Mouse (Mus musculus) forebrain, embryonic 10.5 days (tissue): ENCODE results near the gene Pdzd8. TPM values are rescaled to one million over a fixed set of nuclear protein-coding genes. Genes with fewer than 3 reads are reported as not detected.
A peak's percentile ranks its signal among the peaks of the same experiment; 100 is the strongest.

Experiments
- DNase-seq: peaks from one replicate; pipeline ENCODE4 v3.0.0-alpha.2; 2017; ENCODE audit warnings: low spot score; ENCODE audit errors: extremely low spot score
- H3K27ac ChIP-seq: fragments of 300-500 bp; sonication (generic); 2 replicates; pipeline ENCODE4 v1.5.1; 2016; ENCODE audit warnings: mild to moderate bottlenecking
- H3K27me3 ChIP-seq: fragments of 300-500 bp; sonication (generic); 2 replicates; pipeline ENCODE4 v1.6.1; 2016; ENCODE audit warnings: mild to moderate bottlenecking; ENCODE audit not compliant: poor library complexity, severe bottlenecking
- H3K36me3 ChIP-seq: fragments of 300-500 bp; sonication (generic); replicated peaks from 2 replicates; pipeline ENCODE4 v1.6.1; 2016; ENCODE audit warnings: mild to moderate bottlenecking, moderate library complexity
- H3K4me1 ChIP-seq: fragments of 300-500 bp; sonication (generic); 2 replicates; pipeline ENCODE4 v1.6.1; 2016
- H3K4me3 ChIP-seq: fragments of 300-500 bp; sonication (generic); 2 replicates; pipeline ENCODE4 v1.5.1; 2016; ENCODE audit warnings: mild to moderate bottlenecking, moderate library complexity
- H3K9me3 ChIP-seq: fragments of 300-500 bp; sonication (generic); 2 replicates; pipeline ENCODE4 v1.6.1; 2016; ENCODE audit warnings: mild to moderate bottlenecking, moderate library complexity
- WGBS: fragments of 180-500 bp; shearing (Covaris S2); methylation state at CpG from one replicate; pipeline ENCODE4 v1.1.7; 2016; 5-methylcytosine and 5-hydroxymethylcytosine counted together
- polyA plus RNA-seq: library from polyadenylated mRNA; unstranded; fragments of >200 nt; fragmentation: Nextera tagmentation; extraction: Ambion mirVana; gene quantifications from 2 replicates; pipeline ENCODE4 v1.2.1, GENCODE M21; 2016

The Pdzd8 gene
- polyA plus RNA-seq, 1 experiment from 2014 or later: 10.3 TPM

- Histone ChIP-seq H3K4me3 (no peak overlapping the region), H3K27me3 (no peaks in the 10 kb centered on the region), H3K36me3 (peaks cover 3% of the 10 kb centered on the region; the same call in 1 of the 2 replicates), H3K4me1 (no peaks in the 10 kb centered on the region), H3K9me3 (no peaks in the 10 kb centered on the region), H3K27ac (no peak overlapping the region)
- no peak for DNase-seq
- 89% methylated on average over 5 of the region's 5 CpGs for whole genome bisulfite sequencing
These were observed 53.3 kb downstream of the Pdzd8 start for GRCm38 (mm10) chr19:59292183-59292839.

- H3K9me3 ChIP-seq: no peaks in the 10 kb centered on the region
- no peaks in the 10 kb centered on the region for H3K27me3 ChIP-seq
- no peaks in the 10 kb centered on the region for H3K4me1 ChIP-seq
- no peak for DNase-seq
- H3K27ac ChIP-seq: no peak overlapping the region
- no peak overlapping the region for H3K4me3 ChIP-seq
- no peaks in the 10 kb centered on the region for H3K36me3 ChIP-seq
- WGBS: 94% methylated on average over 6 of the region's 6 CpGs
These were observed 55.8 kb downstream of the Pdzd8 start for GRCm38 (mm10) chr19:59289811-59290210.

GRCm38 (mm10) chr19:59289042-59289441, 56.5 kb downstream of the Pdzd8 start:
- DNase-seq: no peak
- Histone ChIP-seq H3K4me1 (no peaks in the 10 kb centered on the region), H3K4me3 (no peak overlapping the region), H3K27me3 (no peaks in the 10 kb centered on the region), H3K27ac (no peak overlapping the region), H3K36me3 (no peaks in the 10 kb centered on the region), H3K9me3 (no peaks in the 10 kb centered on the region)

- Histone ChIP-seq H3K36me3 (peaks cover 6% of the 10 kb centered on the region; the same call in 1 of the 2 replicates), H3K9me3 (no peaks in the 10 kb centered on the region), H3K4me3 (no peak overlapping the region), H3K27ac (no peak overlapping the region), H3K27me3 (no peaks in the 10 kb centered on the region), H3K4me1 (no peaks in the 10 kb centered on the region)
- WGBS: 93% methylated on average over 3 of the region's 3 CpGs
- no peak for DNase-seq
These were observed 63.6 kb downstream of the Pdzd8 start for GRCm38 (mm10) chr19:59282001-59282400.

GRCm38 (mm10) chr19:59280841-59281240, 64.7 kb downstream of the Pdzd8 start:
- Histone ChIP-seq H3K4me3 (no peak overlapping the region), H3K27me3 (no peaks in the 10 kb centered on the region), H3K36me3 (peaks cover 6% of the 10 kb centered on the region; the same call in 1 of the 2 replicates), H3K9me3 (no peaks in the 10 kb centered on the region), H3K27ac (no peak overlapping the region), H3K4me1 (no peaks in the 10 kb centered on the region)
- no peak for DNase-seq

- Histone ChIP-seq H3K4me1 (no peaks in the 10 kb centered on the region), H3K27ac (no peak overlapping the region), H3K27me3 (no peaks in the 10 kb centered on the region), H3K36me3 (peaks cover 6% of the 10 kb centered on the region; the same call in 1 of the 2 replicates), H3K4me3 (no peak overlapping the region), H3K9me3 (no peaks in the 10 kb centered on the region)
- DNase-seq: no peak
- WGBS: 92% methylated on average over 7 of the region's 7 CpGs
These were observed 69.2 kb downstream of the Pdzd8 start for GRCm38 (mm10) chr19:59276354-59276753.

- Histone ChIP-seq H3K36me3 (no peaks in the 10 kb centered on the region), H3K4me1 (no peaks in the 10 kb centered on the region), H3K9me3 (no peaks in the 10 kb centered on the region), H3K27me3 (no peaks in the 10 kb centered on the region), H3K27ac (no peak overlapping the region), H3K4me3 (no peak overlapping the region)
- 89% methylated on average over 7 of the region's 7 CpGs for WGBS
- no peak for DNase-seq
These were observed 72.4 kb downstream of the Pdzd8 start for GRCm38 (mm10) chr19:59273190-59273589.

- WGBS: 28% methylated on average over 5 of the region's 5 CpGs
- DNase-seq: no peak
These were observed 78.1 kb downstream of the Pdzd8 start for GRCm38 (mm10) chr19:59267417-59267963.

GRCm38 (mm10) chr19:59265907-59266306, 79.7 kb downstream of the Pdzd8 start:
- no peak for DNase-seq
- Histone ChIP-seq H3K27me3 (peaks cover 32% of the 10 kb centered on the region), H3K36me3 (no peaks in the 10 kb centered on the region), H3K27ac (0 out of 2 replicates have a peak overlapping the region, but pooled peaks have one; percentile 2), H3K4me1 (peaks cover 40% of the 10 kb centered on the region), H3K9me3 (no peaks in the 10 kb centered on the region), H3K4me3 (no peak overlapping the region)
- WGBS: 70% methylated on average over 6 of the region's 6 CpGs

More at GRCm38 (mm10) chr19:59267417-59267963, 78.1 kb downstream of the Pdzd8 start:
- Histone ChIP-seq H3K27me3 (peaks cover 16% of the 10 kb centered on the region), H3K36me3 (no peaks in the 10 kb centered on the region), H3K27ac (no peak overlapping the region), H3K4me3 (no peak overlapping the region), H3K4me1 (peaks cover 32% of the 10 kb centered on the region), H3K9me3 (no peaks in the 10 kb centered on the region)

- Histone ChIP-seq H3K4me1 (peaks cover 49% of the 10 kb centered on the region), H3K27ac (0 out of 2 replicates have a peak overlapping the region, but pooled peaks have one; percentile 4), H3K36me3 (no peaks in the 10 kb centered on the region), H3K9me3 (no peaks in the 10 kb centered on the region), H3K27me3 (peaks cover 42% of the 10 kb centered on the region), H3K4me3 (no peak overlapping the region)
- no peak for DNase-seq
- WGBS: 66% methylated on average over 9 of the region's 9 CpGs
These were observed 80.6 kb downstream of the Pdzd8 start for GRCm38 (mm10) chr19:59264838-59265532.

- DNase-seq: no peak
- Histone ChIP-seq H3K27me3 (peaks cover 54% of the 10 kb centered on the region), H3K4me3 (no peak overlapping the region), H3K36me3 (no peaks in the 10 kb centered on the region), H3K9me3 (no peaks in the 10 kb centered on the region), H3K4me1 (peaks cover 56% of the 10 kb centered on the region), H3K27ac (no peak overlapping the region)
- 89% methylated on average over 9 of the region's 9 CpGs for WGBS
These were observed 82.4 kb downstream of the Pdzd8 start for GRCm38 (mm10) chr19:59263171-59263570.

- Histone ChIP-seq H3K4me1 (peaks cover 43% of the 10 kb centered on the region), H3K27me3 (peaks cover 54% of the 10 kb centered on the region), H3K27ac (no peak overlapping the region; the same call in 1 of the 2 replicates), H3K9me3 (no peaks in the 10 kb centered on the region; the same call in 1 of the 2 replicates), H3K36me3 (no peaks in the 10 kb centered on the region), H3K4me3 (peak overlapping the region; percentile 60)
- 45% methylated on average over 7 of the region's 7 CpGs for WGBS
- DNase-seq: peak; percentile 19
These were observed 84.0 kb downstream of the Pdzd8 start for GRCm38 (mm10) chr19:59261604-59262003.
